25 mouse cellular contexts compared by ENCODE assay signal in the genomic region with DNA sequence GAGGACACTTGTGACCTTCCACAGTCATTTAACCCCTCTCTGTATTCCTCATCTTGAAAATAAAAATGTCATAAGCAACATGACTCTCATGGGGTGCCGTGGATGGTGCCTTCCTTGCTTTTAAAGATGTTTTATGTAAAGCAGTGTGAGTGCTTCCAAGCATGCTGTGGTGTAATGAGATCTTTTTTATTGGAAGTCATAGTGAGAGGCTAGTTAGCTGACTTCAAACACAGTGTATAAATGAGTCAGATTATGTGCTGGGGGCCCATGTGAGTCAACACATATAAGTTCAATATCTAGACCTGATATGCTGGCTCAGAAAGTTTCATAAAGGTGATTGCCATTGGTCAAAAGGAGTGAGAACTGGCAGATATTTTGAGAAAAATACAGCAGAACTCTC.
"Had no signal": no experiment of that assay in that cellular context is flagged by ENCODE, and none has a peak within 500 bp of the region (broad histone marks: within the 10 kb centered on the region; RNA-seq: fewer than 3 reads in every experiment).

No protein-coding gene starts in this region.

- H3K9me3 ChIP-seq: heart, embryonic 15.5 days; hindbrain, embryonic 15.5 days; limb, embryonic 13.5 days; limb, embryonic 15.5 days; liver, embryonic 12.5 days had no signal

- H3K9ac ChIP-seq: forebrain, postnatal 0 days; heart, embryonic 13.5 days; heart, embryonic 15.5 days; hindbrain, embryonic 15.5 days; limb, embryonic 13.5 days; limb, embryonic 15.5 days; liver, embryonic 12.5 days; liver, embryonic 14.5 days had no signal

- DNase-seq: forebrain, postnatal 0 days; gastrocnemius, postnatal 14 days; gastrocnemius, postnatal 36 days; heart, adult 11 months; heart, adult 2 months; heart, postnatal 14 days; heart, postnatal 36 days; kidney, adult 11 months; kidney, adult 2 months; kidney, adult 9 months; kidney, postnatal 14 days; kidney, postnatal 36 days; layer of hippocampus, adult 9-11 months; layer of hippocampus, postnatal 36 days; left cerebral cortex, postnatal 4 days had no signal

- ATAC-seq: forebrain, postnatal 0 days; intestine, embryonic 16.5 days; liver, embryonic 12.5 days had no signal

- H3K4me2 ChIP-seq: heart, embryonic 11.5 days; heart, embryonic 13.5 days; heart, embryonic 15.5 days; hindbrain, embryonic 15.5 days; limb, embryonic 13.5 days; limb, embryonic 15.5 days; liver, embryonic 12.5 days had no signal

- H3K27ac ChIP-seq: heart, adult 2 months; heart, embryonic 13.5 days; heart, embryonic 15.5 days; hindbrain, embryonic 15.5 days; kidney, postnatal 0 days; limb, embryonic 13.5 days; limb, embryonic 15.5 days; liver, embryonic 12.5 days; liver, embryonic 14.5 days had no signal

- H3K4me1 ChIP-seq: heart, embryonic 13.5 days; heart, embryonic 15.5 days; hindbrain, embryonic 15.5 days; limb, embryonic 13.5 days; limb, embryonic 15.5 days; liver, embryonic 12.5 days had no signal

- H3K27me3 ChIP-seq: heart, embryonic 13.5 days; heart, embryonic 15.5 days; hindbrain, embryonic 15.5 days; limb, embryonic 13.5 days; limb, embryonic 15.5 days; liver, embryonic 12.5 days had no signal

- H3K36me3 ChIP-seq: heart, embryonic 13.5 days; heart, embryonic 15.5 days; hindbrain, embryonic 15.5 days; limb, embryonic 13.5 days; limb, embryonic 15.5 days; liver, embryonic 12.5 days had no signal

- H3K4me3 ChIP-seq: heart, adult 2 months; heart, embryonic 13.5 days; heart, embryonic 15.5 days; hindbrain, embryonic 15.5 days; limb, embryonic 13.5 days; limb, embryonic 15.5 days; liver, embryonic 12.5 days had no signal
